Mouse (Mus musculus) B cell, adult 2 months (primary cell): ENCODE results near the gene Mogs.

Source experiments
- DNase-seq, 2 experiments: peaks; one replicate each; pipeline ENCODE4 v3.0.0; 2022

The Mogs gene

DNA sequence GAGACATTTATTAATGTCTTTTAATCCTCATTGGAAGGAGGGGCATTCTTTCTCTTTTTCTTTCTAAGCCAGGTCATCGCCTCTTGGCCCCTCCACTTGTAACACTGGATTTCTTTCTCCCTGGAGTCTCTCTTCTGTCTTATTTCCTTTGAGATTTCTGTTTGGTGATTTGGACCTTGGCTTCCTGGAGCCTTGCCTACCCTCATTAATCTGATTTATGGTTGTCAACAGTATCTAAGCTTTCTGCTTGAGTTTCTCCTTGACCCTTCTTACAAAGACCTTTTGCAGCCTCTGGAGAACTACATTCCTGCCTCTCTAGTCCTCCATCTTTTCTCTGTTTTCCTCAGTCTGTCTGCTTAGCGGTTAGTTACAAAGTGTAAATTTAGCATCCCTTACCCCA, 16.9 kb upstream of the Mogs start:
- DNase-seq = no peak

DNA sequence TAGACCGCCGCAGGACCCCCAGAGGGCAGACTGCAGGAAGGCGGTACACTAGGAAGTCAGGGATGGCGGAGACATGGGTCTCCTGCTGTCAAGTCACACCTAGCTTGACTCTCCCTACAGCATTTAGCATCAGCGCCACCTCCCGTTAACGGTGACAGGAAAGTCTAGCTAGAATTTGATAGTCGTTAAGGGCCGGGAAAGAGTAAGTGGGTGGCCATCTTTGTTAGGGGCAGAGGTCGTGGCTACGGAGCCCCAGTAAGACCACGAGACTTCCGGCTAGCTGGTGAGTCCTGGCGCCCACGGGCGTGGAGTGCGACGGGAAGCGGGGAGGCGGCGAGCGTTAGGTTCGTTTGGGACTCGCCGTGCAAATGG, 14.0 kb upstream of the Mogs start, which contains the start of the genes Ccdc142 and Gm42688:
TSS of gene Ccdc142 (plus strand) at position 286 of the 372 bp plus-strand sequence.
TSS of gene Gm42688 (plus strand) at position 302 of the 372 bp plus-strand sequence.
- peak; percentile 83 to 85 for DNase-seq

GRCm38 (mm10) chr6:83101688-83102556, 13.4 kb upstream of the Mogs start:
- peak; percentile 73 to 76 for DNase-seq

DNA sequence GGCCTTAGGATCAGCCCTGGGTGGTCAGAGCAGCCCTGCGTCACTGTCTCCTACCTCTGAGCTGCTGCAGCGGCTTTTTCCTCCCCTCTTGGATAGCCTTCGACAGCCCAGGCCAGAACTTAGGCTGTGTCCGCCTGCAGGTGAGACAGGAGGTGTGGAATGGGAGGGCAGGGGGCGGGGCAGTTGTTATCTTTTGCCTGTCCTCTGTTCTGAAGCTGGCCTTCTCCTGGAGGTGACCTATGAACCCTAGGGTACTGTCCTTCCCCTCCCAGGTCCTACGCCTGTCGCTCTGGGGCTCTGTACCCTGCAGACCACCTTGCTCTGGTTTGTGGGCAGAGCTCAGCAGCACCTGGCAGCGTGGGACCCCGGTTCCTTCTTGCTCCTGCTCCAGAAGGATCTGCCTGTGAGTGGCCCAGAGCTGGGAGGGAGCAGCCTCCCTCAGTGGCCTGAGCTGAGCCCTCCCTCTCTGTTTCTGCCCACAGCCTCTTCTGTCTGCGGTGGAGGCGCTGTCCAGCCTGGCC, 12.1 kb upstream of the Mogs start:
- DNase-seq = no peak

GRCm38 (mm10) chr6:83104158-83104557, 11.1 kb upstream of the Mogs start:
- no peak for DNase-seq

- peak; percentile 88 for DNase-seq
Observed at GRCm38 (mm10) chr6:83107566-83108400, 7.5 kb upstream of the Mogs start.

DNA sequence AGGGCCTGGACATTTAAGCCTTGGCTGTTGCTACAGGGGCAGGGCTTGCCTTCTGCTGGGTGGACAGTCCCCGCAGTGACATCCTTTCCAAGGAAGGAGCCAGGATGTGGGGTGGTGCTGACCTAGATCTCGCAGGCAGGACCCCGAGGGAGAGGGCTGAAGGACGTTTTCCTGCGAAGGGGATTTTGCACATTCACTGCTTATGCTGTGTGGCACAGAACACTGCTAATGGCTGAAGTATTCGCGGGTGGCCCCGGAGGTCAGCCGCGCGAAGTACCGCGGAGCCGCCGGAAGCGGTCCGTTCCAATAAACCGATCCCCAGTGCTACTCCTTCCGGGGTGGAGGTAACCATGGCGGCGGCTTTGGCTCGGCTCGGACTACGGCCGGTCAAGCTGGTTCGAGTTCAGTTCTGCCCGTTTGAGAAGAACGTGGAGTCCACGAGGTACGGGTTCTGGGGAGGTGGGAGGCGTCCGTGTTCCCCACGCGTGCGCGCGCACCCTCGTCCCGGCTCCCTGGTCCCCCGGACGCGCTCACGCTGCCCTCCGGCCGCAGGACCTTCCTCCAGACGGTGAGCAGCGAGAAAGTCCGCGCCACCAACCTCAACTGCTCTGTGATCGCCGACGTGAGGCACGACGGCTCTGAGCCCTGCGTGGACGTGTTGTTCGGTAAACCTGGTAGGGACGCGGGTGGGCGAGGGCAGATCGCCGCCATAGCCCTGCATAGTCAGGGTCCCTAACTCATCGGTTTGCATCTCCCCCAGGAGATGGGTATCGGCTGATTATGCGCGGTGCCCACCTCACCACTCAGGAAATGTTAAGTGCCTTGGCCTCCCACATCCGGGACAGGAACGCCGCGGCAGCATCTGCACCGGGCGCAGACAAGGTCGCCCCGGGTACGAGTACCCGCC, 6.3 kb upstream of the Mogs start, which contains the start of gene Mrpl53:
TSS of gene Mrpl53 (plus strand) at position 279 of the 907 bp plus-strand sequence.
- DNase-seq = peak; percentile 74 to 81

- no peak for DNase-seq
Observed at GRCm38 (mm10) chr6:83111510-83112136, 3.7 kb upstream of the Mogs start.

DNA sequence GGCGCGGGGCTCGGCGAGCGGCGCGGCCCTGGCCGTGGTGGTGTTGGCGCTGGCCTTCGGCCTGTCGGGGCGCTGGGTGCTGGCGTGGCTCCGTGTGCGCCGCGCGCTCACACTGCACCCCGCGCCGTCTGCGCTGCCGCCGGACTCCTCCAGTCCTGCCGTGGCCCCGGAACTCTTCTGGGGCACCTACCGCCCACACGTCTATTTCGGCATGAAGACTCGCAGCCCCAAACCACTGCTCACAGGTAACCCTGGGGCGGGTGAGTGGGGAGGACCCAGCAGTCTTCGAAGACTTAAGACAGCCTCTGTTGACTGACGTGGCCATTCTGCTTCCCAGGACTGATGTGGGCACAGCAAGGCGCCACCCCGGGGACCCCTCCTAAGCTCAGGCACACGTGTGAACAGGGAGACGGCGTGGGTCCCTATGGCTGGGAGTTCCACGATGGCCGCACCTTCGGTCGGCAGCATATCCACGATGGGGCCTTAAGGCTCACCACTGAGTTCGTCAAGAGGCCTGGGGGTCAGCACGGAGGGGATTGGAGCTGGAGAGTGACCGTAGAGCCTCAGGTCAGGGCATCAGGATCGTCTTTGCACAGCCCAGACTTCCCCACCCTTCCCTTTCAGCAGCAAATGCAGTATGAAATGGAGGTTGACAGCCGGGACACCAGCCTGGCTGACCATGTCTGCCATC, 531 bp downstream of the Mogs start:
- peak in 1 of 2 experiments; percentile 42 for DNase-seq

GRCm38 (mm10) chr6:83116373-83117164, 1.3 kb downstream of the Mogs start:
- no peak for DNase-seq

DNA sequence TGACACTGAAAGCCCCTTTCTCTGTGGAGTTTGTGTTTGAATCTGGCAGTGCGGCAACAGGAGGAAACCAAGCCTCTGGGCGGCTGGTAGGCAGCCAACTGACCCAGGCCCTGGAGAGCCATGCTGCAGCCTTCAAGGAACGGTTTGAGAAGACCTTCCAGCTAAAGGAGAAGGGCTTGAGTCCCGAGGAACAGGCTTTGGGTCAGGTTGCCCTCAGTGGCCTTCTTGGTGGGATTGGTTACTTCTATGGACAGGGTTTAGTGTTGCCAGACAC, 1.8 kb downstream of the Mogs start:
- no peak for DNase-seq

- no peak for DNase-seq
Observed at GRCm38 (mm10) chr6:83117616-83118015, 2.3 kb downstream of the Mogs start.

- DNase-seq = no peak
Observed at GRCm38 (mm10) chr6:83118369-83118768, 3.1 kb downstream of the Mogs start.

- no peak for DNase-seq
Observed at GRCm38 (mm10) chr6:83118825-83119733, 3.8 kb downstream of the Mogs start.

DNA sequence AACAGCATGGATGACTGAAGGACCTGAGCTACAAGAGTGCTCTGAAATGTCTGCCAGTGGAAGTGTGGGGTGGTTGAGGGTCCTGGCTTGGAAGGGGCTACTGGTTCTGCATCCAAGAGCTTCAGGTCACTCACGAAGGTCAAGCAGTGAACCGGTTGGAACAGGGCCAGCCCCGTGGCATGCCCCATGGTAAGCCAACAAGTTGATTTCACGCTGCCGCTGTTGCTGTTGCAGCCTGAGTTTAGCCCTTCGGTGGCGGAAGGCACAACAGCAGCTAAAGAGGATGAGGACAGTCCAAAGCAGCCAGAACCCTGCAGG, 4.4 kb downstream of the Mogs start:
- no peak for DNase-seq

- DNase-seq = peak; percentile 85 to 87
Observed at GRCm38 (mm10) chr6:83120930-83121862, 5.9 kb downstream of the Mogs start, which contains the start of gene Wbp1. TSS of gene Wbp1 (minus strand) at chr6:83121559.

DNA sequence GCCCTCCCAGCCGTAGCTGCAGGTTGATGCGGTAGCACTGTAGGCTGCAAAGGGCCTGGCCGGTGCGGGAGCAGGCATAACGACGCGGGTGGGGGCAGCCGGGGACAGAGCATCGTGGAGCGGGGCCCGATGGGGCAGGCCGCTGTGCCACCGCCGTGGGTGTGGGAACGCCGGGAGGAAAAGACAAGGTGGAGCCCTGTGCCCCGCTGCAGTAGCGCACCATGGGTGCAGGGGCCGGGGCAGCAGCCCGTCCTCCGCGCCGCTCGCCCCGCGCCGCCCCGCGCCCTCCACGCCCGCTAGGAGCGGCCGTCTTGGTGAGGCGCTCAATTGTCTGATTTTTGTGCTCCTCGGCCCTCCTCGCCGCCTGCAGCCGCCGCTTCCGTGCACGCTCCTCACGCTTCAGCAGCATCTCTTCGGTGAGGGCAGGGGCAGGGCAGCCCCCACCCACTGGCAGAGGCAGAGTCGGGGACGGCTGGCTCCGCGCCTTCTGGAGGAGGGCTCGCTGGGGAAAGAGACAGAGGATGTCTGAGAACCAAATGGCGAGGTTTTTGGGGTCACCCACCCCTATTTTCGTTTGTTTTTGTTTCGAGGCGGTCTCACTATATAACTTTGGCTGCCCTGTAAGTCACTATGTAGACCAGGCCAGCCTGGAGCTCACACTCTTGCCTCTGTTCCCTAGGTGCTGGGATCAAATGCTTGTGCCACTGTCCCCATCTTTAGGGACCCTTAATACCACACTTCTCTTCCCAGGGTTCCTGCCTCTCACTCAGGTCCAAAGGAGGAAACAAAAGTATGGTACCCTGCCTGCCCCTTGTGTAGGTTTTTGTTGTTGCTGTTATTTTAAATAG, 6.8 kb downstream of the Mogs start:
- DNase-seq = peak in 1 of 2 experiments; percentile 26
